Mouse (Mus musculus) MEL (cell line): ENCODE results near the gene Depp1.

Experiments used
- CTCF ChIP-seq, 3 experiments: IDR thresholded peaks in 2 of 3; conservative IDR thresholded peaks in 1 of 3; 2 replicates each; pipeline ENCODE4 v1.5.1; 2011 to 2012; ENCODE audit warnings: low read length in 3 of 3, low read depth in 2 of 3, mild to moderate bottlenecking in 2 of 3, improper control_type of control experiment in 1 of 3, inconsistent platforms in 1 of 3, mixed read lengths in 1 of 3, moderate library complexity in 1 of 3; ENCODE audit not compliant: control insufficient read depth in 1 of 3, insufficient read depth in 1 of 3, poor library complexity in 1 of 3, severe bottlenecking in 1 of 3
- E2F4 ChIP-seq: IDR thresholded peaks from 2 replicates; pipeline ENCODE4 v1.6.1; 2011; ENCODE audit warnings: low read depth, low read length, improper control_type of control experiment, borderline replicate concordance
- EP300 ChIP-seq, 2 experiments: IDR thresholded peaks; 2 replicates each; pipeline ENCODE4 v1.6.1; 2011; ENCODE audit warnings: improper control_type of control experiment in 2 of 2, low read length in 2 of 2, low read depth in 1 of 2, mild to moderate bottlenecking in 1 of 2
- JUND ChIP-seq: IDR thresholded peaks from 2 replicates; pipeline ENCODE4 v1.6.1; 2011; ENCODE audit warnings: low read depth, mild to moderate bottlenecking, improper control_type of control experiment, low read length
- MAFK ChIP-seq: IDR thresholded peaks from 2 replicates; pipeline ENCODE4 v1.6.1; 2011; ENCODE audit warnings: low read depth, mild to moderate bottlenecking, low read length, improper control_type of control experiment, borderline replicate concordance
- MAX ChIP-seq: IDR thresholded peaks from 2 replicates; pipeline ENCODE4 v1.6.1; 2011; ENCODE audit warnings: low read length, improper control_type of control experiment
- MAZ ChIP-seq: IDR thresholded peaks from 2 replicates; pipeline ENCODE4 v1.6.1; 2012; ENCODE audit warnings: low read depth, mild to moderate bottlenecking, inconsistent platforms, low read length, improper control_type of control experiment
- MYB ChIP-seq: IDR thresholded peaks from 2 replicates; pipeline ENCODE4 v1.6.1; 2011; ENCODE audit warnings: mild to moderate bottlenecking, low read depth, low read length, improper control_type of control experiment
- POLR2A ChIP-seq, 2 experiments: IDR thresholded peaks; 2 replicates each; pipeline ENCODE4 v1.6.1; 2011 to 2012; ENCODE audit warnings: low read length in 2 of 2, mild to moderate bottlenecking in 2 of 2, control low read depth in 1 of 2, improper control_type of control experiment in 1 of 2, low read depth in 1 of 2, moderate library complexity in 1 of 2; ENCODE audit not compliant: control insufficient read depth in 1 of 2, insufficient read depth in 1 of 2, poor library complexity in 1 of 2
- TAL1 ChIP-seq: IDR thresholded peaks from 2 replicates; pipeline ENCODE4 v1.6.1; 2012; ENCODE audit warnings: mild to moderate bottlenecking, inconsistent platforms, low read length, moderate library complexity, mixed read lengths
- TCF12 ChIP-seq: IDR thresholded peaks from 2 replicates; pipeline ENCODE4 v1.6.1; 2014; ENCODE audit warnings: low read depth, mild to moderate bottlenecking, inconsistent platforms, low read length, improper control_type of control experiment, moderate library complexity
- USF1 ChIP-seq: IDR thresholded peaks from 2 replicates; pipeline ENCODE4 v1.6.1; 2014; ENCODE audit warnings: low read depth, mild to moderate bottlenecking, inconsistent platforms, low read length, improper control_type of control experiment, moderate library complexity
- ZMIZ1 ChIP-seq: IDR thresholded peaks from 2 replicates; pipeline ENCODE4 v1.6.1; 2012; ENCODE audit warnings: low read depth, mild to moderate bottlenecking, inconsistent platforms, low read length, improper control_type of control experiment, moderate library complexity

GRCm38 (mm10) chr6:116639663-116640062 is 10.7 kb upstream of the Depp1 start:
- TF ChIP-seq CTCF (IDR thresholded peaks at IDR 0.05 in 2 of 3, conservative IDR thresholded peaks at IDR 0.05 in 1 of 3; ENCODE audit: control insufficient read depth in 1 of 3, insufficient read depth in 1 of 3, low read depth in 2 of 3, low read length in 3 of 3, poor library complexity in 1 of 3, severe bottlenecking in 1 of 3) (no peak), POLR2A (IDR thresholded peaks at IDR 0.05; ENCODE audit: control insufficient read depth in 1 of 2, insufficient read depth in 1 of 2, low read depth in 1 of 2, low read length in 2 of 2, poor library complexity in 1 of 2) (no peak), MYB (no peak), TCF12 (no peak), MAFK (no peak), JUND (no peak), MAX (no peak), EP300 (IDR thresholded peaks at IDR 0.05; ENCODE audit: low read depth in 1 of 2, low read length in 2 of 2) (no peak), E2F4 (no peak), MAZ (no peak), TAL1 (no peak), ZMIZ1 (no peak), USF1 (no peak)
